Mouse (Mus musculus) lung, adult 2 months (tissue): Measurements from ENCODE around the gene Ctnnd1.

Experiments used
- CTCF ChIP-seq: fragments of 200-500 bp; IDR thresholded peaks from 2 replicates; pipeline ENCODE4 v1.5.1; 2011; ENCODE audit warnings: mild to moderate bottlenecking, low read length, control low read depth; ENCODE audit not compliant: insufficient read depth
- POLR2A ChIP-seq: fragments of 200-500 bp; IDR thresholded peaks from 2 replicates; pipeline ENCODE4 v1.6.1; 2011; ENCODE audit warnings: low read depth, mild to moderate bottlenecking, control low read depth, low read length, borderline replicate concordance; ENCODE audit errors: extremely low read depth

DNA sequence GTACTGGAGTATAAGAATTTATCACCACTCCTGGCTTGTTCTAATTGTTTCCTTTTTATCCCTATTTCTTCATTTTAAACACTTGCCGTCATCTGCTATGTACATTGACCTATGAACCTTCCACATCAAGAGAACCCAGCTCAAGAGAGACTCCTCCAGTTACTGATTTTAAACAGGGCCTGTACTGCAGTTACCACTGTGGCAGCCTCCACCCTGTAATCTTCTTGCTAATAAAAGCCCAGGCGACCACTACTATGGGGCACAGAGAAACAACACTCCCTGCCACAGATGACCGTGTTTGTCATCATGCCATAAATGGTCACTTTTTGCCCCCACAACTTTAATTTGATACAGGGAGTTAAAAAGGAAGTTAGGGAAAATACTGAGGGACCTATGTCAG is 23.5 kb downstream of the Ctnnd1 start:
- TF ChIP-seq CTCF (no peak), POLR2A (no peak)
